Mouse (Mus musculus) hindbrain, embryonic 14.5 days (tissue): ENCODE measurements at regions not wholly inside any gene's neighbourhood (a gene's known extent, or its start where the extent isn't known, plus 50 kb on each side); places are given as distances from the start of the nearest gene placed in this dataset.

ENCODE experiments used
- ATAC-seq: fragments of 200-750 bp; cut with Nextera tagmentation; 2 replicates; pipeline ENCODE4 v1.8.0; 2017; ENCODE audit warnings: moderate number of reproducible peaks, mild to moderate bottlenecking, moderate TSS enrichment, moderate library complexity; ENCODE audit not compliant: low FRiP score
- DNase-seq: peaks from one replicate; pipeline ENCODE4 v3.0.0-alpha.2; 2015; ENCODE audit warnings: low spot score
- H3K27ac ChIP-seq: fragments of 300-500 bp; sonication (generic); 2 replicates; pipeline ENCODE4 v1.5.1; 2014; ENCODE audit warnings: mild to moderate bottlenecking, moderate library complexity
- H3K27me3 ChIP-seq: fragments of 300-500 bp; sonication (generic); 2 replicates; pipeline ENCODE4 v1.6.1; 2014; ENCODE audit warnings: mild to moderate bottlenecking, low read length, mixed read lengths; ENCODE audit not compliant: control insufficient read depth, insufficient read depth
- H3K36me3 ChIP-seq: fragments of 300-500 bp; sonication (generic); replicated peaks from 2 replicates; pipeline ENCODE4 v1.6.1; 2014; ENCODE audit not compliant: control insufficient read depth, insufficient read depth
- H3K4me1 ChIP-seq: fragments of 300-500 bp; sonication (generic); replicated peaks from 2 replicates; pipeline ENCODE4 v1.6.1; 2014; ENCODE audit warnings: antibody characterized with exemption, low read length, mixed read lengths; ENCODE audit not compliant: control insufficient read depth, insufficient read depth
- H3K4me2 ChIP-seq: fragments of 300-500 bp; sonication (generic); replicated peaks from 2 replicates; pipeline ENCODE4 v1.6.1; 2014; ENCODE audit warnings: mild to moderate bottlenecking, moderate library complexity
- H3K4me3 ChIP-seq: fragments of 300-500 bp; sonication (generic); replicated peaks from 2 replicates; pipeline ENCODE4 v1.5.1; 2014; ENCODE audit warnings: mild to moderate bottlenecking, low read length
- H3K9ac ChIP-seq: fragments of 300-500 bp; sonication (generic); 2 replicates; pipeline ENCODE4 v1.6.1; 2014
- H3K9me3 ChIP-seq: fragments of 300-500 bp; sonication (generic); 2 replicates; pipeline ENCODE4 v1.6.1; 2016; ENCODE audit warnings: low read length; ENCODE audit not compliant: control insufficient read depth
- WGBS: fragments of 180-500 bp; shearing (Covaris S2); extraction: QIAGEN DNeasy Blood & Tissue Kit; methylation state at CpG from one replicate; pipeline ENCODE4 v1.1.7; 2014; 5-methylcytosine and 5-hydroxymethylcytosine counted together

DNA sequence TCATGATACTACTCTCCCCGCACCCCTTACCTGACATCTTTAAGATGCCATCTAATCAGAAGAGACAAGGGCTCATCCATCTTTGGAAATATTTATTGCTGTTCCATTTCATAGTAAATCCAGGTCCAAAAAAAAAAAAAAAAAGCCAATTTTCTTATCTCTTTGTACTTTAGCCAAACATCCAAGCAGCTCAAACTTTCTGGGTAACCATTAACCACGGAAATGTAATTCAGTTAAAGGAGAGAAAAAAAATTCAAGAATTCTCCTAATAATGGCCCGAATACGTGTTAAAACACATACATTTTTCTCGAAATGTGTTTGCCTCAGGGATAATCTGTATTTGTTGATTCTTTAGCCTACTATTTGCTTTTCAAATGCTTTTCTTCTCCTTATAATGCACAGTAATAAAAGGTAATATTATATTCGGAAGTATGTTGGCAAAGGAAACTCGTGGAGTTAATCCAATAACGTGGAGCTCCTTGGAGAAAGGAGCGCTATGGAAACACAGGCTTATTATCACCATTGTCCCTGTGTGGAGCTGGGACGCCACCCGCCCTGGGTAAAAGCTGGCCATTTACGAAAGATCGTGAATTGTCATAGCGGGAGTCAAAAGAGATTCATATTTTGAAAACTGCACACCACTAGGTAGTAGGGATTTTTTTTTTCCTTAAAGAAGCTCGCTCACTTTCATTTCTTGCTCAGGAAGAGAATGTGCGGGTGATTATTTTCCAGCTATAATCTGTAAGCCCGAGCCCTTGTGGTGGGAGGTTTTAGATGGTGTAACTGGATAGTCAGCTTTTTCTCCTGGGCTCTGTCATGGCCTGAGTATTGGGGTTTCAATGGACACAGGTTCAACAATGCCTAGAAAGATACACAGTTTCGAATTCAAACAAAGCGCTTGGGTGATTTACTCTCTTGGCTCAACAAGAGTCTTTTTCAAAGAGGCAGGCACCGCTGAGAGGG is 108.4 kb upstream of the Psmd7 start:
- ATAC-seq (no peak), DNase-seq (no peak)
- H3K4me3 ChIP-seq = no peak overlapping the region
- no peaks in the 10 kb centered on the region for H3K9me3 ChIP-seq
- H3K4me2 ChIP-seq = no peak overlapping the region
- no peak overlapping the region for H3K27ac ChIP-seq
- no peak overlapping the region for H3K9ac ChIP-seq
- H3K4me1 ChIP-seq = peaks cover 9% of the 10 kb centered on the region; the same call in 1 of the 2 replicates
- 72% methylated on average over 20 of the region's 20 CpGs for WGBS
- H3K36me3 ChIP-seq = no peaks in the 10 kb centered on the region
- no peaks in the 10 kb centered on the region for H3K27me3 ChIP-seq

DNA sequence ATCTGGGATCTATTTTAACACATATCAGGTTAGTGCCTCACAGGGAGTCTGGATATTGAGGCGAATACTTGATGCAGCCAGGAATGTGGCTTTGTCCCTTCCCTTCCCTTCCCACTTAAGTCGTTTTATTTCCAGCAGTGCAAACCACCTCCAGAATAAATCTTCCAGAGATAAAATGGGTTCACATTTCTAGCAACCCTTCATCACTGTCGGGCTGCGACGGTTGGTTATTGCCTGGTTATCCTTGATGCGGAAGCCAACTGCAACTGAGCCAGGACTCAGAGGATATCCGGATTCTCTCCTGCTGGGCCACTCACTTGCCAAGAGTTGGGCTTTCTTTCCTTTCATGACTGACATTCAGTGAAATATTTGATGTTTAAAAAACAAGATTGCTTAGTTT is 111.0 kb upstream of the Psmd7 start:
- no peak overlapping the region for H3K4me2 ChIP-seq
- H3K27ac ChIP-seq = no peak overlapping the region
- DNase-seq (peak; percentile 45), ATAC-seq (no peak)
- no peaks in the 10 kb centered on the region for H3K9me3 ChIP-seq
- H3K4me3 ChIP-seq = no peak overlapping the region
- H3K4me1 ChIP-seq = peaks cover 9% of the 10 kb centered on the region; the same call in 1 of the 2 replicates
- no peak overlapping the region for H3K9ac ChIP-seq
- no peaks in the 10 kb centered on the region for H3K27me3 ChIP-seq
- WGBS = 25% methylated on average over 7 of the region's 7 CpGs
- no peaks in the 10 kb centered on the region for H3K36me3 ChIP-seq

DNA sequence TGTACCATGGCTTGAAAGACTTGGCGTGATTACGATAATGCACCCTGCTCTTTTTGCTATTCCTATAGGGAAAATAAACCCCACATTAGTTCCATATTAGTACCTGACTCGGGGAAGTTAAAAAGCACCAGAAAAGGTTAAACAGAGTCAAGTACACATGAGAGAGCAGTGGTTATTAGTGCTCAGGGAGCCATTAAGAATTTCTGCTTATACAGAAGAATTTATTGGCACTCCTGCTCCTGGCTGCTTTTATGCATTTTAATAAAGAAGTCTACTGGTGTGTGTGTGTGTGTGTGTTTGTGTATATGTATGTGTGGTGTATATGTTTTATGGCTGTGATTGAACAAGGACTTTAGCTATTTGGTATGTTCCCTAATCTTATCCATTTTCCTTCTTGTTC is 111.5 kb upstream of the Psmd7 start:
- H3K4me2 ChIP-seq = no peak overlapping the region

DNA sequence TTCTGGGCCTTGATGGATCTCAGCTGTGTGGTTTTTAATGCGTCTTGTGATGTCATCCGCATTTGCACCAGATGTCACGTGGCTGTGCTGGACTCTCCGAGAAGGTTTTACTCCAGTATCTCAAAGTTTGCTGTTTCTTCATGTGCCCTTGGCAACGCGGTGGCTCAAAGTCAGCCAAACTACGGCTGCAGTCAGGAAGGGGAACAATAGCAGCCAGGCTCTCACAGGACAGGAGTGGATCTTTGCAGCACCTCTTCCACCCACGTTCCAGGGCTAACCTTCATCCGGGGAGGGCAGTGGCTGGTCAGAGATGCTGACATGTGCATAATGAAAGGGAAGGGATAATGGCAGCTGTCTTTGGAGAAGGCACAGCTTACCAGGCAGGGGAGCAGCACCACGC is 127.6 kb upstream of the Psmd7 start:
- Histone ChIP-seq H3K27me3 (no peaks in the 10 kb centered on the region), H3K27ac (no peak overlapping the region), H3K4me2 (no peak overlapping the region), H3K36me3 (no peaks in the 10 kb centered on the region), H3K9me3 (no peaks in the 10 kb centered on the region), H3K9ac (no peak overlapping the region), H3K4me3 (no peak overlapping the region), H3K4me1 (0 out of 2 replicates have a peak, but pooled peaks cover 4% of the 10 kb centered on the region)
- DNase-seq (no peak), ATAC-seq (no peak)
- 87% methylated on average over 10 of the region's 10 CpGs for WGBS

More for the DNA sequence above, 111.5 kb upstream of the Psmd7 start:
- no peaks in the 10 kb centered on the region for H3K36me3 ChIP-seq
- H3K27ac ChIP-seq = no peak overlapping the region
- H3K9me3 ChIP-seq = no peaks in the 10 kb centered on the region
- 65% methylated on average over 3 of the region's 3 CpGs for WGBS
- H3K4me1 ChIP-seq = peaks cover 9% of the 10 kb centered on the region; the same call in 1 of the 2 replicates
- DNase-seq = no peak
- no peaks in the 10 kb centered on the region for H3K27me3 ChIP-seq
- no peak overlapping the region for H3K9ac ChIP-seq
- no peak for ATAC-seq
- H3K4me3 ChIP-seq = no peak overlapping the region

DNA sequence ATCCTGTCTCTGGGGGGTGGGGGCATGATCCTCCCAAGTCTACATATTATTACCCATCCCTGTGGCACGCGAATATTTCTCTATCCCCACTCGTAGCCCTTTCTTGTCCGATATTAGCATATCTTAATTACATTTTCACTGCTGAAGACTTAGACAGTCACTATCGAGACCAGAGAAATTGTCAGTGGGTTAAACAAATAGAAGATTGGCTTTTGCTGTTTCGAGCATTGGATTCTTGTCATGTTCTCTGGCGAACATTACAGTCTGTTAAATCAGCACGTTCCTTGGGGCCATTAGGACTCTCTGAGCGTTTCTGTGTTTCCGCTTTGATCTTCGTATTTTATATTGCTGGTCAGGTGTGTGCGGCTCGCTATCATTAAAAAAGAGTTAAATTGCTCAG is 129.6 kb upstream of the Psmd7 start:
- ATAC-seq (no peak), DNase-seq (no peak)
- H3K27ac ChIP-seq = no peak overlapping the region

DNA sequence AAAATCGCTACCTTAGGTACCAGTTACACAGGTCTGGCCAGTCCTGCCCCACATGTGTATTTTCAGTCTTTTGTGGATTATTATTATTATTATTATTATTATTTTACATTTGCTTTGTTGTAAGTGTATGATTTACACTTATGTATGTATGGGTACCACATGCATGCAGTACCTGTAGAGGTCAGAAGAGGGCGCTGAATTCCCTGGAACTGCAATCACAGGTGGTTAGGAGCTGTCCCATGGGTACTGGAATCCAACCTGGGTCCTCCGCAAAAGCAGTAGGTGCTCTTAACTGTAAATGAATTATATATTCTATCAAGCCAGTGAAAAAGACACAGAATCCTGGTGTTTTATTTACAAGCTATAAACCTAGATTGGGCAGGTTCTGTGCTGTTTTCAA is 131.4 kb upstream of the Psmd7 start:
- H3K36me3 ChIP-seq = no peaks in the 10 kb centered on the region
- H3K9me3 ChIP-seq = no peaks in the 10 kb centered on the region
- WGBS = 71% methylated on average over 3 of the region's 3 CpGs
- 0 out of 2 replicates have a peak, but pooled peaks cover 4% of the 10 kb centered on the region for H3K4me1 ChIP-seq
- DNase-seq (no peak), ATAC-seq (no peak)
- H3K27me3 ChIP-seq = no peaks in the 10 kb centered on the region
- no peak overlapping the region for H3K4me3 ChIP-seq
- H3K4me2 ChIP-seq = no peak overlapping the region
- no peak overlapping the region for H3K27ac ChIP-seq
- no peak overlapping the region for H3K9ac ChIP-seq

More for the DNA sequence above, 129.6 kb upstream of the Psmd7 start:
- Histone ChIP-seq H3K4me1 (0 out of 2 replicates have a peak, but pooled peaks cover 4% of the 10 kb centered on the region), H3K27me3 (no peaks in the 10 kb centered on the region), H3K4me2 (no peak overlapping the region), H3K4me3 (no peak overlapping the region), H3K9ac (no peak overlapping the region), H3K9me3 (no peaks in the 10 kb centered on the region), H3K36me3 (no peaks in the 10 kb centered on the region)
- WGBS = 67% methylated on average over 13 of the region's 13 CpGs

DNA sequence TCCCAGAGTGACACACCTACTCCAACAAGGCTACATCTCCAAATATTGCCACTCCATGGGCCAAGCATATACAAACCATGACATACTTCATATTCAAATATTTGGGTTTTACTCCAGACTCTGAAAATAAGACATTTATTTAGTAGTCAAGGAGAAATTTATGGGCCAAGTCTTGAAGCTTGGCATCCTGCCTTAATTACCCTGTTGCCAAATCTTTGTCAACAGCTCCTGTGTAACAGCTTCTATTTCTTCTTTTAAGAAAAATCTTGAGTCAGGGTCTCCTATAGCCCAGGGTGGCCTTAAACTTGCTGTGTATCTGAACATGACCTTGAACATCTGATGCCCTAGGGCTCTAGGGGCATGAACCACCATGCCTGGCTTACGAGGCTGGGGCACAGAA is 138.5 kb upstream of the Psmd7 start:
- H3K4me3 ChIP-seq = no peak overlapping the region
- H3K9me3 ChIP-seq = no peaks in the 10 kb centered on the region
- H3K27ac ChIP-seq = no peak overlapping the region
- H3K4me1 ChIP-seq = no peaks in the 10 kb centered on the region
- no peaks in the 10 kb centered on the region for H3K36me3 ChIP-seq
- H3K4me2 ChIP-seq = no peak overlapping the region
- H3K27me3 ChIP-seq = no peaks in the 10 kb centered on the region
- no peak overlapping the region for H3K9ac ChIP-seq
- ATAC-seq (no peak), DNase-seq (no peak)
- 100% methylated on average over 1 of the region's 1 CpGs for WGBS

DNA sequence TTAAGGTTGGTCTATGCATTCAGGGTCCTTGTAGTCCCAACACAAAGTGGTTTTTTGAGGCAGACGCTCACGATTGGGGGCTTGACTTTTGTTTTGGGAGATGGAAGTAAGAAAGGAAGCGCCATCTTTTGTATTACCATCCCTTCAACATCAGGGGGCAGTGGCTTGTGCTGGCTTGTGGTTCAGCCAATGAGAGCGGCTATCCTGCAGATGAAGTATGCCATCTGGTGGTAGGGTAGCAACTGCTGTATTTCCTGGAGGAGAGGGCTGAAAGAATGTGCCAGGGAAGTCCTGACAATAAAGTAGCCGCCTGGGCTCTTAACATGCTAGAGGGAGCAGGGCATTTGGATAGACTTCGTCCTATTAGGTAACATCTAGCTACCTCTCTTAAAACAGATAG is 139.0 kb upstream of the Psmd7 start:
- Histone ChIP-seq H3K4me3 (no peak overlapping the region), H3K27ac (no peak overlapping the region), H3K4me1 (no peaks in the 10 kb centered on the region), H3K36me3 (no peaks in the 10 kb centered on the region), H3K4me2 (no peak overlapping the region), H3K9ac (no peak overlapping the region), H3K27me3 (no peaks in the 10 kb centered on the region), H3K9me3 (no peaks in the 10 kb centered on the region)
- 94% methylated on average over 6 of the region's 6 CpGs for WGBS
- DNase-seq (no peak), ATAC-seq (no peak)

DNA sequence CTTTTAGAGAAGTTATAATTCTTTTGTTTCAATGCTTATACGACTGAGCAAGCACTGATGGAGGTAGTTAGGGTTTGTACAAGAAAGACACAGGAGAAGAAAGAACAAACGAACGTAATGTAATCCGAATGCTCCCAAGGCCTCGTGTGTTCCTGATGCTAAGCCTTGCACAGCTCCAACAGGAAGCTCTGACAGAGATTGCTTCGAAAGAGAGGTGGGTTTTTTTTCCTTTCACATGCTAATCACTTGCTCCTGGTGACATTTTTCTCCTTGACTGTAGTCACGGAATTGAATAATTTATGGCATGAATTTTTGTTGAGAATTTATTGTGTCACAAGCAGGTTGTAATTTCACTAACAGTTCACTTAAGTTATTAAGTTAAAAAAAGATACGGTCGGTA is 150.8 kb upstream of the Psmd7 start:
- H3K36me3 ChIP-seq = no peaks in the 10 kb centered on the region
- H3K9ac ChIP-seq = no peak overlapping the region
- H3K4me2 ChIP-seq = no peak overlapping the region
- H3K9me3 ChIP-seq = no peaks in the 10 kb centered on the region
- no peak for ATAC-seq
- H3K27ac ChIP-seq = no peak overlapping the region
- no peaks in the 10 kb centered on the region for H3K4me1 ChIP-seq
- 61% methylated on average over 9 of the region's 9 CpGs for WGBS
- DNase-seq = no peak
- no peaks in the 10 kb centered on the region for H3K27me3 ChIP-seq
- H3K4me3 ChIP-seq = no peak overlapping the region
